Mouse (Mus musculus): ENCODE measurements around the gene Ssb. TPM values are rescaled to one million over a fixed set of nuclear protein-coding genes. Genes with fewer than 3 reads are reported as not detected.

The Ssb gene
- polyA plus RNA-seq, 1 experiment from 2014 or later, result 407 TPM

DNA sequence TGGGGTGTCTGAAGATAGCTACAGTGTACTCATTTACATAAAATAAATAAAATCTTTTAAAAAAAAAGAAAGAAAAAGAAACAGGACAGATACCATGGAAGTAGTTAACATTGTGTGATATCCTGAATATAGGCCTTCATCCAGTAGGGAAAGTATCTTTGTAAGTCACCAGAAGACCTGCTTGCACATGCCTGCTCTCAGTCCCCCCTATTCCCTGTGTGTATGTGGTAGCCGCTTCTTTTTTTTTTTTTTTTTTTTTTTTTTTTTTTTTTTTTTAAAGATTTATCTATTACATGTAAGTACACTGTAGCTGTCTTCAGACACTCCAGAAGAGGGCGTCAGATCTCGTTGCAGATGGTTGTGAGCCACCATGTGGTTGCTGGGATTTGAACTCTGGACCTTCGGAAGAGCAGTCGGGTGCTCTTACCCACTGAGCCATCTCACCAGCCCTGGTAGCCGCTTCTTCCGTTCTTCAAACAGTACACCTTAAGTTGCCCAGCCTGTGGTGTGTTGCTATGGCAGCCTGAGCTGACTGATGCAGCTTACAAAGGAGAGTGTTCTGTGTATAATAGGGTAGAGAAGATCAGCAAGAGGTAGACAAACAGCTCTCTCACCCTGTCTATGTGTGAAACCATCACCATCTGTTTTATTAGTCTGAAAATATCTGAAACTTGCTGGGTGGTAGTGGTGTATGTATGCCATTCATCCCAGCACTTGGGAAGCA lies 24.0 kb upstream of the Ssb start:
- DNase-seq (ENCODE audit: low spot score), result no peak
- Histone ChIP-seq H3K9me3 (no peaks in the 10 kb centered on the region), H3K27ac (replicated peaks) (no peak overlapping the region), H3K36me3 (replicated peaks) (peaks cover 47% of the 10 kb centered on the region), H3K4me1 (peaks cover 4% of the 10 kb centered on the region), H3K4me3 (no peak overlapping the region), H3K27me3 (replicated peaks; ENCODE audit: low read depth, poor library complexity, severe bottlenecking) (no peaks in the 10 kb centered on the region)
- 76% methylated on average over 7 of the region's 7 CpGs for WGBS

DNA sequence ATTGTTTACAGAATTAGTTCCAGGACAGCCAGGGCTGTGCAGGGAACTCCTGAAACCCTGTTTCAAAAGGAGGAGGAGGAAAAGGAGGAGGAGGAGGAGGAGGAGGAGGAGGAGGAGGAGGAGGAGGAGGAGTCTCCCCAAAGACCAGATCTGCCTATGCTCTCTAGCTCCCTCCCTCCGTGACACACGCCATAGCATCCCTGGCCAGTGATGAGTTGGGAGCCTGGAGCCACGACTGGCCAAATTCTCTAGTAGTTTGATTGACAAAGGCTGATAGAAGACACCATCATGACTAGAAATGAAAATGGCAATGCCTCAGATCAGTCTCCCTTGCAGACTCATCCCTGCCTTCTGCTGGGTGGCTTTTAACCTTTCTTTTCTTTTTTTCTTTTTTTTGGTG lies 23.4 kb upstream of the Ssb start:
- H3K4me3 ChIP-seq, result no peak overlapping the region
- H3K9me3 ChIP-seq, result no peaks in the 10 kb centered on the region
- peaks cover 41% of the 10 kb centered on the region for H3K36me3 ChIP-seq (replicated peaks)
- no peak for DNase-seq (ENCODE audit: low spot score)
- WGBS, result 37% methylated on average over 3 of the region's 3 CpGs
- no peak overlapping the region for H3K27ac ChIP-seq (replicated peaks)
- H3K4me1 ChIP-seq, result peaks cover 4% of the 10 kb centered on the region
- no peaks in the 10 kb centered on the region for H3K27me3 ChIP-seq (replicated peaks; ENCODE audit: low read depth, poor library complexity, severe bottlenecking)

DNA sequence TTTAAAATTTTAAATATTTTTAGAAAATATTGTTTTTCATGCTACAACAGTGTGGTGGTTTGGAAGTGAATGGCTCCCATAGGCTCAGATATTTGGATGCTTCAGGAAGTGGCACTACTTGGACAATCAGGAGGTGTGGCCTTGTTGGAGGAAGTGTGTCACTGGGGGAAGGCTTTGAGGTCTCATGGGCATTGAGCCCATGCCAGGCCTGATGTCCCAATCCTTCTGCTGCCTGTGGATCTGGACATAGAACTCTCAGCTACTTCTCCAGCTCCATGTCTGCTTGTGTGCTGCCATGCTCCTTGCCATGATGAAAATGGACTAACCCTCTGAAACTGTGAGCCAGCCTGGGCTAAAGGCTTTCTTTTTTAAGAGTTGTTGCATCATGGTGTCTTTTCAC lies 22.7 kb upstream of the Ssb start:
- Histone ChIP-seq H3K9me3 (no peaks in the 10 kb centered on the region), H3K27ac (replicated peaks) (no peak overlapping the region), H3K4me1 (peaks cover 4% of the 10 kb centered on the region), H3K36me3 (replicated peaks) (peaks cover 34% of the 10 kb centered on the region), H3K4me3 (no peak overlapping the region), H3K27me3 (replicated peaks; ENCODE audit: low read depth, poor library complexity, severe bottlenecking) (no peaks in the 10 kb centered on the region)
- DNase-seq (ENCODE audit: low spot score), result no peak

DNA sequence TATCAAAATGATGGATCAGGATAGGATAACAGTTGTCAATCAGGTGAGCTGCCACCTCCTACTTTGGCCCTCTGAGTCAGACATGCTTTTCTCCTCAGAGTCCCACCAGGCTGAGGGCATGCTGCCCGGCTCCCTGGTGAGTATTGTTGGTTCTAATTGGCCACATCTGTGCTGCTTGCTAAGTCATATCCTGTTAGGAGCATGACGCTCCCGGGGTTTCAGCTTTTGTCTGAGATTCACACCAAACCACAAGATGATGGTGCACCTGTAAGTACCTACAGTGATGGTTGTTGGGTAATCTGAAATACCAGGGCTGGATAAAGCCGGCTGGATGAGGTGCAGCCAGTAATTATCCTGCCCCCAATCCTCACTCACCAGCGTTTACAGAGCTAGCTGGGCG lies 21.1 kb upstream of the Ssb start:
- Histone ChIP-seq H3K27ac (replicated peaks) (no peak overlapping the region), H3K36me3 (replicated peaks) (peaks cover 19% of the 10 kb centered on the region), H3K4me3 (no peak overlapping the region), H3K4me1 (peaks cover 4% of the 10 kb centered on the region), H3K27me3 (replicated peaks; ENCODE audit: low read depth, poor library complexity, severe bottlenecking) (no peaks in the 10 kb centered on the region), H3K9me3 (no peaks in the 10 kb centered on the region)
- no peak for DNase-seq (ENCODE audit: low spot score)
- 33% methylated on average over 6 of the region's 6 CpGs for whole genome bisulfite sequencing

DNA sequence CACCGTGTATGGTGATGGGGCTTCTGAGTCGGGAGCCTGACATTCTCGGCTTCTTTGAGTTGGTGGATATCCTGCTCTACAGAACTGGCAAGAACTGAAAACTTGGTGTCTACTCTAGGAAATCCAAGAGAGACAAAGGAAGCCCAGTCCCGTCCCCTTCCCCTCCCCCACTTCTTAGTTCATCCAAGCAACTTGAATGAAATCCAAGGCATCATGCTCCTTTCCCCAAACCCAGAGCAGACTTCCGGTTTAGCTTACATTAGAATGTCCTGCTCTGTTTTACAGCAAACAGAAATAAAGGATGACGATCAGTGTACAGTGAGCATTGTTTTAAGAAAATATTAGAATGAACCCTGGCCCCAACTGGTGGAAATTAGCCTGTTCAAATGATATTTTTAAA lies 12.1 kb upstream of the Ssb start:
- DNase-seq (ENCODE audit: low spot score), result no peak
- Histone ChIP-seq H3K4me3 (no peak overlapping the region), H3K27me3 (replicated peaks; ENCODE audit: low read depth, poor library complexity, severe bottlenecking) (no peaks in the 10 kb centered on the region), H3K27ac (replicated peaks) (no peak overlapping the region; the same call in 1 of the 2 replicates), H3K9me3 (no peaks in the 10 kb centered on the region), H3K4me1 (peaks cover 3% of the 10 kb centered on the region; the same call in 1 of the 2 replicates), H3K36me3 (replicated peaks) (no peaks in the 10 kb centered on the region)
- WGBS, result 68% methylated on average over 6 of the region's 6 CpGs

DNA sequence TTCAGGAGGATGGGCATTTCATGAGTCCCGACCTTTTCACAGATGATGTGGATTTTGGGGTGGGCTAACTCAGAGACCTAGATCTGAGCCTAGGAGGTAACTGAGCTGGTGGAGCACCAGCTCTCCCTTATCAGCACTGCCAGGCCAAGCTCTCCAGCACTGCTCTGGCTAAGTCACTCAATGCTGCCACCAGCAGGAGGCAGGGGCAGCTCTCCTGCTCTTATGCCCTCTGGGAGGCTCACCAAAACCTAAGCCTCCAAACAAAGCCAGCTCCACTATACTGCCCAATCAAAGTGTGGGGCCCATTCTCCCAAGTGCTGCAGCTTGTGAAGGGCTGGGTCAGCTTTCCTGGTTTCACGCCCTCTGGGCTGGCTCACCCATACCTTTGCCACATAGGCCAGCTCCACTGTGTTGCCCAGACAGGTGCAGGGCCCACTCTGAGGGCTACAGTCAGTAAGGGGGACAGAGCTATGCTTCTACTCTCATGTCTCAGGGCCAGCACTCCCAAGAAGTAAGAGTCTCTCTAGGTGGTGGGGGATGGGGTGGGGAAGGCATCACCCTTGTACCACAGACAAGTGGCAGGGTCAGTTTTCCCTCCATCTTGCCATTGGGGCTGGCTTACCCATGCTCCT lies 9.8 kb upstream of the Ssb start:
- 58% methylated on average over 2 of the region's 2 CpGs for WGBS
- no peak for DNase-seq (ENCODE audit: low spot score)
- Histone ChIP-seq H3K4me1 (peaks cover 3% of the 10 kb centered on the region; the same call in 1 of the 2 replicates), H3K36me3 (replicated peaks) (no peaks in the 10 kb centered on the region), H3K4me3 (no peak overlapping the region), H3K27me3 (replicated peaks; ENCODE audit: low read depth, poor library complexity, severe bottlenecking) (no peaks in the 10 kb centered on the region), H3K27ac (replicated peaks) (no peak overlapping the region), H3K9me3 (no peaks in the 10 kb centered on the region)

DNA sequence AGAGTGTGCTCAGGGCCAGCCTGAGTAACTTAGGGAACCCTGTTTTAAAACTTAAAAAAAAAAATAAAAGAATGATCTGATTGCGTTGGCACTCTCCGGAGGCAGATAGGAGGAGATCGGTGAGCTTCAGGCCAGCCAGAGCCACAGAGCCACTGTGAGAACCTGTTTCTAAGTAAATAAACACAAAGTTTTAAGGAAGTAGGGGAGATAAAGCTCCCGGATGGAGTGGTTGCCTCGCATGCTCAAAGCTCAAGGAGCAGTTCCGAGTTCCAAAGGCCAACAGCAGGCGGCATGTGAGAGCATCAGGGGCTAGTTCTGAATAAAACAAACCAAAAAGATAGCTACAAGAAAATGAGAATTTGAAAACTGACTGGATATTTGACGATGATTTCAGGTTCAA lies 5.0 kb upstream of the Ssb start:
- no peaks in the 10 kb centered on the region for H3K27me3 ChIP-seq (replicated peaks; ENCODE audit: low read depth, poor library complexity, severe bottlenecking)
- H3K9me3 ChIP-seq, result no peaks in the 10 kb centered on the region
- no peaks in the 10 kb centered on the region for H3K36me3 ChIP-seq (replicated peaks)
- no peak overlapping the region for H3K27ac ChIP-seq (replicated peaks)
- WGBS, result 69% methylated on average over 8 of the region's 8 CpGs
- H3K4me3 ChIP-seq, result no peak overlapping the region
- H3K4me1 ChIP-seq, result peaks cover 5% of the 10 kb centered on the region; the same call in 1 of the 2 replicates
- no peak for DNase-seq (ENCODE audit: low spot score)

DNA sequence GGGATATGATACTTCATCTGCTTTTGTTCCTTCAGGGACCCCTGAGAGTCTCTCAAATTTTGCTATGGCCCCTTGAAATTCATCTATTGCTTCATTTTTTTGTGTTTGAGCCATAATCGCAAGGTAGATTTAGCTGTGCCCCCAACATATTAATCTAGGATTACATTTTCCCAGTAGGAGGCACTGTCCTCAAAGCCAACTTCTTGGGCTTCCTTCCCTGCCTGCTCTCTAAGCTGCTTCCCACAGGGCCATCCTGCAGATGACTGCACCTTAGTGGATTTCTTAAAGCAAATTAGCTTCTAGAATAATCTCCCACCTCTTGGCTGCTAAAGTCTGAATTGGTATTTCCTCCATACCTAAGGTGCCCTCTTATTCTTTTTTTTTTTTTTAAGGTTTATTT lies 3.5 kb upstream of the Ssb start:
- Histone ChIP-seq H3K9me3 (no peaks in the 10 kb centered on the region), H3K27me3 (replicated peaks; ENCODE audit: low read depth, poor library complexity, severe bottlenecking) (no peaks in the 10 kb centered on the region), H3K4me3 (no peak overlapping the region), H3K4me1 (peaks cover 8% of the 10 kb centered on the region), H3K27ac (replicated peaks) (no peak overlapping the region), H3K36me3 (replicated peaks) (no peaks in the 10 kb centered on the region)
- 95% methylated on average over 1 of the region's 1 CpGs for WGBS
- DNase-seq (ENCODE audit: low spot score), result no peak

DNA sequence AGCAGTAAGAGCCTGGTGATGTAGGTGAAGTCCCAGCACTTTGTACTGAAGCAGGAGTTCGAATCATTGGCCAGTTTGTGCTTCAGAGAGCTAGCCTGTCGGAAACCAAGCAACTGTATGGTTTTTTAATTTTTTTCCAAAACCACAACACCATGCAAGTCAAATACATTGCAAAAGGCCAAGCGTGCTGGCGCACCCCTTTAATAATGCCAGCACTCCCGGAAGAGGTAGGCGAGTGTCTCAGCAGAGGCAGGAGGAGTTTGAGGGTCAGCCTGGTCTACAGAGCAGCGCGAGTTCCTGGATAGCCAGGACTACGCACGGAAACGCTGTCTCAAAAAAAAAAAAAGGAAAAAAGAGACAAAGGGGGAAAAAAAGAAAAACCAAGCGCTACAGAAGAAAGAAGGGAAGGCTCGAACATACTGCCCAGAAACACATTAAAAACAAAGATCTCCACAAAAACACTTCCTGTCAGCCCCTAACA lies 350 bp upstream of the Ssb start:
- H3K9me3 ChIP-seq, result no peaks in the 10 kb centered on the region
- H3K27ac ChIP-seq (replicated peaks), result peak overlapping the region; percentile 97
- H3K27me3 ChIP-seq (replicated peaks; ENCODE audit: low read depth, poor library complexity, severe bottlenecking), result no peaks in the 10 kb centered on the region
- 13% methylated on average over 13 of the region's 13 CpGs for WGBS
- DNase-seq (ENCODE audit: low spot score), result no peak
- H3K36me3 ChIP-seq (replicated peaks), result peaks cover 19% of the 10 kb centered on the region
- H3K4me3 ChIP-seq, result peak overlapping the region; percentile 98
- peaks cover 16% of the 10 kb centered on the region for H3K4me1 ChIP-seq

DNA sequence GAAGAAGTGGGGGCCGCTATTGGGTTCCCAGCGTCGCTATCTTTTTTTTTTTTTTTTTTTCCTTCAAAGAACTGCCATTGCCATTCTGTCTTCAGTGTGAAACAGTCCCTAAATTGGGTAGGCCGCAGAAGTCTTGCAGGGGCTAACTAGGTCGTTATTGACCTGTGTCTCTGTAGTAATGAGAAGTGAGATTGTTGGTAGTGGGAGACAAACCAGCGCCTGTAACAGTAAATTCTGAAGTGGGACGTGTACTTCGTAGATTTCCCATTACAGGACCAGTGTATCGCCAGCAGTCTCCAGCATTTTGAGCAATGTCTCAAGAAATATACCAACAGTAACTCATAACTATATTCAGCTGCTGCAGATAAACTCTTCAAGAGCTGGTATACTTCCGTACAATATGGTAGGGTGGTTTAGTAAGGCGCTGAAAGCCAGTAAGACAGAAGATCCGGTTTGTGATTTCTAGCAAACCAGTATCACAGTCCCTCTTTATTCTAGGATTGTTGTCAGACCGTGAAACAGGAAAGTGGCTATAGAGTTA lies 825 bp downstream of the Ssb start:
- Histone ChIP-seq H3K4me3 (peak overlapping the region; percentile 98), H3K9me3 (no peaks in the 10 kb centered on the region), H3K27me3 (replicated peaks; ENCODE audit: low read depth, poor library complexity, severe bottlenecking) (no peaks in the 10 kb centered on the region), H3K27ac (replicated peaks) (peak overlapping the region; percentile 97), H3K4me1 (peaks cover 16% of the 10 kb centered on the region), H3K36me3 (replicated peaks) (peaks cover 30% of the 10 kb centered on the region)
- 5% methylated on average over 13 of the region's 13 CpGs for WGBS
- no peak for DNase-seq (ENCODE audit: low spot score)

DNA sequence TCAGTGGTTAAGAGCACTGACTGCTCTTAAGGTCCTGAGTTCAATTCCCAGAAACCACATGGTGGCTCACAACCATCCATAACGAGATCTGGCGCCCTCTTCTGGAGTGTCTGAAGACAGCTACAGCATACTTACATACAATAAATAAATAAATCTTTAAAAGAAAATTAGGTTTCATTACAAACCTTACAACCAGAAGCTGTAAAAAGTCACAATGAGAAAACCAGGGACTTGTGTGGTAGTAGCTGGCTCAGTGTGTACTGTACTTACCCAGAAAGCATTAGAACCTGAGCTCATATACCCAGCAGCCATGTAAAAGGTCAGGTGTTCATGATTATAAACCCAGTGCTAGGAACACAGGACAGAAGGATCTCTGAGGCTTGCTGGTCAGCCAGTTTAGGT lies 22.6 kb downstream of the Ssb start:
- H3K9me3 ChIP-seq, result no peaks in the 10 kb centered on the region
- DNase-seq (ENCODE audit: low spot score), result no peak
- peaks cover 26% of the 10 kb centered on the region for H3K36me3 ChIP-seq (replicated peaks)
- H3K4me1 ChIP-seq, result peaks cover 11% of the 10 kb centered on the region
- no peak overlapping the region for H3K27ac ChIP-seq (replicated peaks)
- no peaks in the 10 kb centered on the region for H3K27me3 ChIP-seq (replicated peaks; ENCODE audit: low read depth, poor library complexity, severe bottlenecking)
- H3K4me3 ChIP-seq, result no peak overlapping the region
- WGBS, result 65% methylated on average over 2 of the region's 2 CpGs

DNA sequence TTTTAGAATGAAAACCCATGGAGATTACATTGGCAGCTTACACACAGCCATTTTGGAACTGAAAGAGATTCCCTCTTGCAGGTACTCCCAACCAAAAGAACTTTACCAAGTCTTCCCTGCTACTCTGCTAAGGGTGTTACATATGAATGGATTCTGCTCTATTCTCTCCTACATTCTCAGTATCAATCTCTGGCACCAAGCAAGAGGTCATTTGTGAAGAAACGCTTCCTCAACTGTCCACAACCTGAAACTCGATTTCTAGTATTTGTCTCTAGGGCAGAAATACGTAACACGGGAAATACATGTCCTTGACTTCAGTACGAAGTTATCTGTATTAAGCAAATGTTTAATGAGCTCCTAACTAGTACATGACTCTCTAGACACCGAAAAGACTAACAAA lies 23.2 kb downstream of the Ssb start:
- no peak overlapping the region for H3K27ac ChIP-seq (replicated peaks)
- DNase-seq (ENCODE audit: low spot score), result no peak
- 62% methylated on average over 6 of the region's 6 CpGs for WGBS
- peaks cover 11% of the 10 kb centered on the region for H3K4me1 ChIP-seq
- H3K4me3 ChIP-seq, result peak overlapping the region; percentile 67
- no peaks in the 10 kb centered on the region for H3K9me3 ChIP-seq
- no peaks in the 10 kb centered on the region for H3K27me3 ChIP-seq (replicated peaks; ENCODE audit: low read depth, poor library complexity, severe bottlenecking)
- H3K36me3 ChIP-seq (replicated peaks), result peaks cover 20% of the 10 kb centered on the region; the same call in 1 of the 2 replicates

DNA sequence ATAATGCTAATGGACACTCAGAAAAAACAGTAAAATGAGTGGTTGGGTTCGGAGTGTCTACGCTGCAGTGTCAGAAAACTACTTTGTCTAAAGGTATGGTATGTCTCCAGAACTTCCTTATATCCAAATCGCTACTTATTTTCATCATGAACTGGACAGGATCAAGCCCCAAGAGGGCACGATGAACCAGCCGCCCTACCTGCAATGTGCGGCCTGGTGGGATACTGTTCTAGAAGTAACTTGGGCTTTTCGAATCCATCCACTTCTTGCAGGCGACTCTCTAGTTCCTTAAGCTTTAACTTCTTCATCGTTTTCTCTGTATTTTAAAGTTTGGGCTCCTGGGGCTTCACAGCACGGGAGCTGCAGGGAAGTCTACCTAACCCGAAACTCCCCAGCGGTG lies 23.7 kb downstream of the Ssb start:
- WGBS, result 7% methylated on average over 12 of the region's 12 CpGs
- Histone ChIP-seq H3K27me3 (replicated peaks; ENCODE audit: low read depth, poor library complexity, severe bottlenecking) (no peaks in the 10 kb centered on the region), H3K36me3 (replicated peaks) (peaks cover 15% of the 10 kb centered on the region; the same call in 1 of the 2 replicates), H3K4me1 (peaks cover 11% of the 10 kb centered on the region), H3K9me3 (no peaks in the 10 kb centered on the region), H3K27ac (replicated peaks) (peak overlapping the region; percentile 88), H3K4me3 (peak overlapping the region; percentile 67)
- no peak for DNase-seq (ENCODE audit: low spot score)
